Mouse (Mus musculus): ENCODE results near the gene Spem1.

Gene Spem1

DNA sequence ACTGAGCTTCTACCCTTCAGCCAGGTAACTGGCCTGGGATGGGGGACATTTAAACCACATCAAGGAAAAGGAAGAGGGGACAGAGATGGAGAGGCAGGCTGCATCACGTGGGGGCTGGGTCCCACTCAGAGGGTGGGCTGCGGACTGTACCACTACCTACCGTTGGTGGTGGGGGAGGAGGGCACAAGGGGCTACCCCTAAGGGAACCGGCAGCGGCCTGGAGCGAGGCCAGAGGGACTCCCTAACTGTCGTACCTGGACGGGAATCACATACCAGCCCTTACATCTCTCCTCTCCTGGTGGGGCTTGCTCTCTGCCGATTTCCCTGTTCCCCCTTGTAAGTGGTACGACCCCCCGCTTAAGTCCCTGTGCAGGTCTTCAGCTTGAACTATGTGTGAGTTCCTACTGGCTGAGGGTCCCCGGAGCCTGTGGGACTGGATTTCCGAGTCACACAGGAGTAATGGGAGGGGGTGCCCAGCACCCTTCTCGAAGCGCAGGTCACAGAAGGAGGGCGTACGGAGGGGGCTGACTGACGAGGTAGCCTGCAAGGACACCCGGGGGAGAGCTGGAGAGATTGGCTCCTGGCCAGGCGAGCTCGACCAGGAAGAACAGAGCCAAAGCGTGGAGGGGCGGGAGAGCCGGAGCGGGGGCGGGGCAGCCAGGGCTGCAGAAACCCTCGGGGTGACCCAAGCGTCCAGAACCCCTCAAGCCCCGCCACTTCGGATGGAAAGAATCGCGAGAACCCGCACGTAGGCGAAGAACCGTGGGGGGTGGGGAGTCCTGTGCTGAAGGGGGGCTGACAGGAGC lies 21.4 kb downstream of the Spem1 start:
- peak; percentile 63 for DNase-seq (ENCODE audit: low spot score)

- peak; percentile 43 for DNase-seq (ENCODE audit: low spot score)
Measured at GRCm38 (mm10) chr11:69800138-69800391, 21.9 kb downstream of the Spem1 start.

GRCm38 (mm10) chr11:69799394-69800137 lies 22.4 kb downstream of the Spem1 start:
- peak; percentile 45 for DNase-seq (ENCODE audit: low spot score)

DNA sequence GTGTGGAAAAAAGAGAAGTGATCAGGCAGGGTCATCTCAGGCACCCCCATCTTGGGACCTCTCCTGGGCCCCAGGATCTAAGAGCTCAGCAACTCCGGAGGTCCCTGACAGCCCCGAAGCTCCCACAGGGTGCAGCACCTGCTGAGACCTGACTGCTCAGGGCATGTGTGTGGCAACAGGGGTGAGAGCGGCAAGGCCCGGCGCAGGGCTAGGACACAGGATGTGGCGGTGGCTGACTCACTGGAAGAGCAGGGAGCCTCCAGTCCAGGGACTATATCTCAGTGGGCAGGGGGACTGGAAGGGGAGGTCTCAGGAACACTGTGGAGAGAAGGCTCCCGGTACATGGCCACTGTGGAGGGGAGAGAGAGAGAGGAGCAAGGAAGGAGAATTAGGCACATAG lies 24.1 kb downstream of the Spem1 start:
- DNase-seq (ENCODE audit: low spot score), result no peak

GRCm38 (mm10) chr11:69795983-69796435 lies 26.0 kb downstream of the Spem1 start:
- DNase-seq (ENCODE audit: low spot score), result no peak

GRCm38 (mm10) chr11:69795168-69795982 lies 26.6 kb downstream of the Spem1 start, which contains the start of gene Chrnb1:
Chrnb1 (minus strand) TSS chr11:69795943.
- peak; percentile 94 for DNase-seq (ENCODE audit: low spot score)

DNA sequence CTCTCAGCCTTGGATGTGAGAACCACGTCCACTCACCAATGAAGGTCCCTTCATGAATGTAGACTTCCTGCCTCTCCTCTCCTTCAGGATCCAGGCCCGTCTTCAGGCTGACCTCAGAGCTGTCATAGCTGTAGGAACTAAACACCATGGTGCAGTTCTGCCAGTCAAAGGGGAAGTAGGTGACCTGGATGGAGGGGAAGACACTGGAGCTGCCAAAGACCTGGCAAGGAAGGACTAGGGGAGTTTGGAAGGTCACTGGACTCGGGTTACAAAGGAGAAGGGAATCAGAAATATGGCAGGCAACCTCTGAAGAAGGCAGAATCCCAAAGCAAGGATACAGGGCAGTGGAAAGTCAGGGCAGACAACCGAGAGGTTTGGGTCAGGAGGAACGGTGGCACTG lies 28.6 kb downstream of the Spem1 start:
- no peak for DNase-seq (ENCODE audit: low spot score)

- DNase-seq (ENCODE audit: low spot score), result no peak
Measured at GRCm38 (mm10) chr11:69791420-69791819, 30.6 kb downstream of the Spem1 start.

DNA sequence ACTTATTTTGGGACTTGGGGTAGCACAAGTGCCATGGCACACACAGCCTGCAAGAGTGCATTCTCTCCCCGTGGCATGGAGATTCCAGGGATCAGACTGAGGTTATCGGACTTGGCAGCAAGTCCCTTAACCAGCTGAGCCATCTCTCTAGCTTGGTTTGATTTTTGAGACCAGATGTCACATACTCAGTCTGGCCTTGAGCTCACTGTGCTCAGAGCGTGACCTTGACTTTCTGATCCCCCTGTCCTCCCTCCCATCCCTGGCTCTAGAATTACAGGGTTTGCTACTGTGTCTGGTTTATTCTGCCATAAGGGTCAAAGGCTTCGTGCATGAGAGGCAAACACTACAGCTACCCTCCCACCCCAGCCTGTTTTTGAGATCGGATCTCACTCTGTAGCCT lies 32.5 kb downstream of the Spem1 start:
- no peak for DNase-seq (ENCODE audit: low spot score)

- DNase-seq (ENCODE audit: low spot score), result no peak
Measured at GRCm38 (mm10) chr11:69787306-69787705, 34.7 kb downstream of the Spem1 start.

DNA sequence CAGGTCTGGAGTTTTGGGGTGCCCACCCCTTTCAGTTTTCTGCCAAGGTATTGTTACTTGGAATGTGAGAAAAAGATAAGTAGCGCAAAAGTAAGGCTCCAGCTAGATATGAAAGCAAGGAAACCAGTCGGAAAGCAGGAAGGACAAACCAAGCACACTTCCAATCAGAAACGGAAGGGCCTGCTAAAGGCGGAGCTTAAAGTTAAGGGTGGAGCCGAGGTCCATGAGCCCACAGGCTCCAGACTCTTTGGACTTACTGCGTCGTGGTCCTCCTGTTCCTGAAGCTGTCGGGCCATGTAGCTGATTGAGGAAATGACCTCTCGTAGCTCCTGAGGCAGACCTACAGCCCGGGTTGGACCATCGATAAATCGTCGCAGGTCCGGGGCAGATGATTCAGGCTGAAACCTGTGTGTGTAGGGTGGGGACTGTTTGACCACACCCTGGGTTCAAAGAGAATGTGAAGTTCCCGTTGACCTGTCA lies 37.1 kb downstream of the Spem1 start:
- DNase-seq (ENCODE audit: low spot score), result no peak

- DNase-seq (ENCODE audit: low spot score), result no peak
Measured at GRCm38 (mm10) chr11:69781828-69782227, 40.2 kb downstream of the Spem1 start.

DNA sequence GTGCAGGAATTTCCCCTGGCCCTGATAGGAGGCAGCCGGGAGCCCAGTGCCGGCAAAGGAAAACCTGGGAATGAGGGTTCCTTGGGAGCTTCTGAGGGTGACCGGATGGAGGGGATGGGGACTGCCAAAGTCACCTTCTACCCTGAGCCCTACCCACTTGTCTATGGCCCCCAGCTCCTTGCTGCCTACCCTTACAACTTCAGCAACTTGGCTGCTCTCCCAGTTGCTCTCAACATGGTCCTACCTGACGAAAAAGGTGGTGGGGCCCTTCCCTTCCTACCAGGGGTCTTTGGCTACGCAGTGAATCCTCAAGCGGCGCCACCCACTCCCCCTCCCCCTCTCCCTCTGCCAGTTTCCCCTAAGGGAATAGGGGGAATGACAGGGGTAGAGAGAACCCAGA lies 43.0 kb downstream of the Spem1 start:
- no peak for DNase-seq (ENCODE audit: low spot score)

- no peak for DNase-seq (ENCODE audit: low spot score)
Measured at GRCm38 (mm10) chr11:69778258-69778982, 43.6 kb downstream of the Spem1 start.

DNA sequence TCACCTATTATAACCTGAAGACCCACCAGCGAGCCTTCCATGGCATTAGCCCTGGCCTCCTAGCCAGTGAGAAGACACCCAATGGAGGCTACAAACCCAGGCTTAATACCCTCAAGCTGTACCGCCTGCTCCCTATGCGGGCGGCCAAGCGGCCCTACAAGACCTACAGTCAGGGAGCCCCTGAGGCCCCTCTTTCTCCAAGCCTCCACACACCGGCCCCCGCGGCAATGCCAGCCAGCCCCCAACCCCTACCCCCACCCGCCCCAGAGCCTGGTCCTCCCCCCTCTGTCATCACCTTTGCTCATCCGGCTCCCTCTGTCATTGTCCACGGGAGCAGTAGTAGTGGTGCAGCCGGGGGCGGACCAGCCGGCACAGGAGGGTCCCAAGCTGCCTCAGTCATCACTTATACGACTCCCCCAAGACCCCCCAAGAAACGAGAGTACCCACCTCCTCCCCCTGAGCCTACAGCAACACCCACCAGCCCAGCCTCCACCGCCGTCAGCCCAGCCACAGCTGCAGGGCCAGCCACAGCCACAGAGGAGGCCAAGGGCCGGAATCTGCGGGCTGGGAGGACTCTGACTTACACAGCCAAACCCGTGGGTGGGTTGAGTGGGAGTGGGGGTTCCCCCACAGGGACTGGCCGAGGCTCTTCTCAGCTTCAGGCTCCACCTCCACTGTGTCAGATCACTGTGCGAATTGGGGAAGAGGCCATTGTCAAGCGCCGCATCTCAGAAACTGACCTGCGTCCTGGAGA lies 44.3 kb downstream of the Spem1 start:
- no peak for DNase-seq (ENCODE audit: low spot score)

DNA sequence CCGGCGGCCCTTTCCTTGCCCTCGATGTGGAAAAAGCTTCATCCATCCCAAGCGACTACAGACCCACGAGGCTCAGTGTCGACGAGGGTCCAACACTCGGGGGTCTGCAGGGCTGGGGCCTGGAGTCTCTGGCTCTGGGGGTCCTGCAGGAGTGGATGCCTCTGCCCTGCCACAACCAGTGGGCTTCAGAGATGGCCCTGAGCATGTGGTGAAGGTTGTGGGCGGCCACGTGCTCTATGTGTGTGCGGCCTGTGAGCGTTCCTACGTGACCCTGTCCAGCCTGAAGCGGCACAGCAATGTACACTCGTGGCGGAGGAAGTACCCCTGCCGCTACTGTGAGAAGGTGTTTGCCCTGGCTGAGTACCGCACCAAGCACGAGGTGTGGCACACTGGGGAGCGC lies 45.5 kb downstream of the Spem1 start:
- no peak for DNase-seq (ENCODE audit: low spot score)

GRCm38 (mm10) chr11:69775716-69776115 lies 46.3 kb downstream of the Spem1 start:
- no peak for DNase-seq (ENCODE audit: low spot score)

- no peak for DNase-seq (ENCODE audit: low spot score)
Measured at GRCm38 (mm10) chr11:69774961-69775360, 47.0 kb downstream of the Spem1 start.
